8 mouse cellular contexts compared by ENCODE assay signal in the genomic region with DNA sequence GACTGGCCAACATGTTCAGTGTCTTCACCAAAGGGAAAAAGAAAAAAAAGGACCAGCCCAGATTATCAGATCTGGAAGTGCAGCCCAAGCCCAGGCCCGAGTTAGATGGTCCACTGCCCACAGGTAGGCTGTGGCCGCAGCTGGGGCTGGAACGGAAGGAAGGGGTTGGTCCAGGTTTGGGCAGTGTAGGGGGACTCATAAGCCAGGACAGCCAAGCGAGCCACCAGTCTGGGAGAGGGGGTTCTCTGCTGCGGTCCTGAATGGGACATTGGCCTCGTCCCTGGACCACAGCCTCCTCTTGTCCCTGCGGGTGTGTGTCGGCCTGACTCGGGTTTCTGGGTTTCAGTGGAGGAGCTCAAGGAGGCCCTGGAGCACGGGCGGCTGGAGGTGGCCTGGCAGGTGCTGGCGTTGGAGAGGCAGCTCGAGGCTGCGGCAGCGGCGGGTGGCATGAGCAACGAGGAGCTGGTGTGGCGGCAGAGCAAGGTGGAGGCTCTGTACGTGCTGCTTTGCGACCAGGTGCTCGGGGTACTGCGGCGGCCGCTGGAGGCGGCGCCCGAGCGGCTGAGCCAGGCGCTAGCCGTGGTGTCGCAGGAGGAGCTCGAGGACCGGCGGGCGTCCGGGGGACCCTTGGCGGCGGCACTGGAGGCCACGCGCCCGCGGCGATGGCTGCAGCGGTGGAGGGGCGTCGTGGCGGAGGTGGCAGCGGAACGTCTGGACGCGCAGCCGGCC. TPM values are rescaled to one million over a fixed set of nuclear protein-coding genes. Genes with fewer than 3 reads are reported as not detected.
DNase-seq lines count a peak whose midpoint lies in the region; ATAC-seq and TF ChIP-seq lines count a peak whose summit lies in the region.

No protein-coding gene starts in this region.

- H3K9me3 ChIP-seq in hindbrain, embryonic 16.5 days (ENCODE audit: control insufficient read depth, low read length), result no peaks in the 10 kb centered on the region
- 0 out of 2 replicates have a peak, but pooled peaks cover under 1% of the 10 kb centered on the region for H3K9me3 ChIP-seq in midbrain, embryonic 10.5 days (replicated peaks)

- no peak for TF ChIP-seq CTCF in bone marrow, adult 2 months (IDR thresholded peaks at IDR 0.05; ENCODE audit: control insufficient read depth, insufficient read depth, low read length)

- peak; percentile 90 for DNase-seq in heart, adult 11 months
- DNase-seq in heart, adult 9 months (ENCODE audit: low spot score in 2 of 2), result no peak
- DNase-seq in midbrain, embryonic 10.5 days (ENCODE audit: low spot score), result no peak
- no peak for DNase-seq in c-Kit-positive CD71-positive TER-119-positive erythroid progenitor cells, embryonic 14.5 days (ENCODE audit: low spot score)
- no peak for DNase-seq in gastrocnemius, adult 8-10 months (ENCODE audit: low spot score in 2 of 2)
- DNase-seq in thymus, postnatal 25 days, result no peak

- WGBS in bone marrow, adult 2 months, result 50% methylated on average over 52 of the region's 52 CpGs
- 10% methylated on average over 46 of the region's 52 CpGs for WGBS in hindbrain, embryonic 16.5 days
- 2% methylated on average over 50 of the region's 52 CpGs for WGBS in midbrain, embryonic 10.5 days

- peaks cover 89% of the 10 kb centered on the region for H3K27me3 ChIP-seq in hindbrain, embryonic 16.5 days (replicated peaks; ENCODE audit: control insufficient read depth, insufficient read depth, low read length)
- H3K27me3 ChIP-seq in midbrain, embryonic 10.5 days (ENCODE audit: low read depth, poor library complexity, severe bottlenecking), result peaks cover 100% of the 10 kb centered on the region

- peak overlapping the region; percentile 32; the same call in 1 of the 2 replicates for H3K9ac ChIP-seq in hindbrain, embryonic 16.5 days (ENCODE audit: low read depth, low read length)

- no peak; the same call in 1 of the 2 replicates for TF ChIP-seq POLR2A in bone marrow, adult 2 months (IDR thresholded peaks at IDR 0.05; ENCODE audit: borderline replicate concordance, control insufficient read depth, low read depth, low read length)

- H3K4me2 ChIP-seq in hindbrain, embryonic 16.5 days (ENCODE audit: low read length), result peak overlapping the region; percentile 53

- peak overlapping the region; percentile 88 for H3K4me3 ChIP-seq in bone marrow, adult 2 months (replicated peaks; ENCODE audit: control insufficient read depth, low read depth, low read length)
- peak overlapping the region; percentile 32 for H3K4me3 ChIP-seq in hindbrain, embryonic 16.5 days (ENCODE audit: low read length)
- peak overlapping the region; percentile 43 for H3K4me3 ChIP-seq in midbrain, embryonic 10.5 days

- H3K36me3 ChIP-seq in hindbrain, embryonic 16.5 days (ENCODE audit: control insufficient read depth, insufficient read depth, low read length), result no peaks in the 10 kb centered on the region
- H3K36me3 ChIP-seq in midbrain, embryonic 10.5 days, result no peaks in the 10 kb centered on the region

- peaks cover 4% of the 10 kb centered on the region; the same call in 1 of the 2 replicates for H3K4me1 ChIP-seq in bone marrow, adult 2 months (ENCODE audit: control insufficient read depth, insufficient read depth, low read length)
- peaks cover 17% of the 10 kb centered on the region for H3K4me1 ChIP-seq in hindbrain, embryonic 16.5 days (ENCODE audit: control insufficient read depth, insufficient read depth, low read depth, low read length)
- peaks cover 80% of the 10 kb centered on the region for H3K4me1 ChIP-seq in midbrain, embryonic 10.5 days

- H3K27ac ChIP-seq in bone marrow, adult 2 months (ENCODE audit: control insufficient read depth, insufficient read depth, low read depth, low read length, poor library complexity), result no peak overlapping the region
- H3K27ac ChIP-seq in hindbrain, embryonic 16.5 days (ENCODE audit: low read depth, low read length), result no peak overlapping the region
- H3K27ac ChIP-seq in midbrain, embryonic 10.5 days (replicated peaks), result no peak overlapping the region

- ATAC-seq in hindbrain, embryonic 16.5 days, result no peak

RNA-seq across cellular contexts. Expression of a gene that starts 3.1 kb away (rescaled TPM):
- polyA plus RNA-seq in bone marrow, adult 2 months (2011; ENCODE audit: insufficient read depth, insufficient read length, low replicate concordance, missing spikeins), result 91.4 and 149 TPM in 2 replicates
- polyA plus RNA-seq in hindbrain, embryonic 16.5 days (2015; fragmentation: Nextera tagmentation; extraction: Ambion mirVana), result 0.79 and 1.2 TPM in 2 replicates
- 1.6 and 2.4 TPM in 2 replicates for polyA plus RNA-seq in midbrain, embryonic 10.5 days (2016; fragmentation: Nextera tagmentation; extraction: Ambion mirVana)
- 10 to 100 TPM; 17.0 to 41.0 (median 32.6) TPM for total RNA-seq in gastrocnemius, adult 8-10 months (2022)

RNA-seq across cellular contexts. Expression of a gene that starts 28.5 kb away (rescaled TPM):
- 7.3 and 18.4 TPM in 2 replicates for polyA plus RNA-seq in bone marrow, adult 2 months (2011; ENCODE audit: insufficient read depth, insufficient read length, low replicate concordance, missing spikeins)
- polyA plus RNA-seq in hindbrain, embryonic 16.5 days (2015; fragmentation: Nextera tagmentation; extraction: Ambion mirVana), result 2.6 and 2.7 TPM in 2 replicates
- 3.7 and 4.3 TPM in 2 replicates for polyA plus RNA-seq in midbrain, embryonic 10.5 days (2016; fragmentation: Nextera tagmentation; extraction: Ambion mirVana)
- 1 to 10 TPM in 3 of 4 experiments, under 1 TPM in 1; 0.72 to 3.2 (median 2.7) TPM for total RNA-seq in gastrocnemius, adult 8-10 months (2022)

RNA-seq across cellular contexts. Expression of a gene that starts 38.7 kb away (rescaled TPM):
- not detected in 2 replicates for polyA plus RNA-seq in bone marrow, adult 2 months (2011; ENCODE audit: insufficient read depth, insufficient read length, low replicate concordance, missing spikeins)
- 2.5 and 3.3 TPM in 2 replicates for polyA plus RNA-seq in hindbrain, embryonic 16.5 days (2015; fragmentation: Nextera tagmentation; extraction: Ambion mirVana)
- polyA plus RNA-seq in midbrain, embryonic 10.5 days (2016; fragmentation: Nextera tagmentation; extraction: Ambion mirVana), result not detected in 2 replicates
- total RNA-seq in gastrocnemius, adult 8-10 months (2022), result not detected

RNA-seq across cellular contexts. Expression of a gene that starts 40.3 kb away (rescaled TPM):
- polyA plus RNA-seq in bone marrow, adult 2 months (2011; ENCODE audit: insufficient read depth, insufficient read length, low replicate concordance, missing spikeins), result not detected in 2 replicates
- polyA plus RNA-seq in hindbrain, embryonic 16.5 days (2015; fragmentation: Nextera tagmentation; extraction: Ambion mirVana), result 2.6 and 5.0 TPM in 2 replicates
- polyA plus RNA-seq in midbrain, embryonic 10.5 days (2016; fragmentation: Nextera tagmentation; extraction: Ambion mirVana), result 7.8 and 10.4 TPM in 2 replicates
- under 1 TPM in 3 of 4 experiments, not detected in 1; 0.27 to 0.34 (median 0.31) TPM for total RNA-seq in gastrocnemius, adult 8-10 months (2022)

Comparison
In these comparisons a context has a peak if more than half of its experiments do, and no peak if none do; other contexts are left out.
1. H3K4me3 ChIP-seq: peak in every context shown above with its lines; median percentile 88 in bone marrow, adult 2 months; 43 in midbrain, embryonic 10.5 days; 32 in hindbrain, embryonic 16.5 days.
2. RNA of a gene that starts 3.1 kb away (polyA plus RNA-seq): 91.4 to 149 TPM in bone marrow, adult 2 months; 1.6 to 2.4 TPM in midbrain, embryonic 10.5 days and 0.79 to 1.2 TPM in hindbrain, embryonic 16.5 days; every median in the first group is over 10 times any median in the second.